Mouse (Mus musculus) cerebellum, adult 18-20 months (tissue): Measurements from ENCODE around the gene Anapc16.
A peak's percentile ranks its signal among the peaks of the same experiment; 100 is the strongest.
"Not testable (repeated sequence)": the region's sequence is repeated elsewhere in the genome, so short reads cannot be mapped to it uniquely, and the experiment has no call there.

Experiments
- DNase-seq, 2 experiments: peaks; one replicate each; pipeline ENCODE4 v3.0.0; 2021

Anapc16 gene

GRCm38 (mm10) chr10:59999057-59999456 lies 3.9 kb downstream of the Anapc16 start:
- no peak for DNase-seq

GRCm38 (mm10) chr10:59997591-59997990 lies 5.3 kb downstream of the Anapc16 start:
- peak; percentile 58 to 72 for DNase-seq

- DNase-seq = no peak
Observed at GRCm38 (mm10) chr10:59995889-59996288, 7.0 kb downstream of the Anapc16 start.

DNA sequence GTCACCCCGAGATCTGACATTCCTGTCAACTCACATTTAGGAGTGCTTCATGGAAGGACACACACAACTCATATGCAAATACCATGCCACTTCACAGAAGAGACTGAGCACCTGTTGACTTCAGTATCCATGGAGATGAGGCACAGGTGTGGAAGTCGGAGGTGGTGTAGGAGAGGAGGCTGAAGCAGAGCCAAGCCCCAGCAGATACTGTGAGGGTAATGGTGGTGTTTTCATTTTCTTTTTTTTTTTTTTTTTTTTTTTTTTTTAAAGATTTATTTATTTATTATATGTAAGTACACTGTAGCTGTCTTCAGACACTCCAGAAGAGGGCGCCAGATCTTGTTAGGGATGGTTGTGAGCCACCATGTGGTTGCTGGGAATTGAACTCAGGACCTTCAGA lies 9.1 kb downstream of the Anapc16 start:
- DNase-seq = not testable (repeated sequence)

- DNase-seq = no peak
Observed at GRCm38 (mm10) chr10:59992024-59992423, 10.9 kb downstream of the Anapc16 start.

GRCm38 (mm10) chr10:59991262-59991880 lies 11.6 kb downstream of the Anapc16 start:
- DNase-seq = no peak

DNA sequence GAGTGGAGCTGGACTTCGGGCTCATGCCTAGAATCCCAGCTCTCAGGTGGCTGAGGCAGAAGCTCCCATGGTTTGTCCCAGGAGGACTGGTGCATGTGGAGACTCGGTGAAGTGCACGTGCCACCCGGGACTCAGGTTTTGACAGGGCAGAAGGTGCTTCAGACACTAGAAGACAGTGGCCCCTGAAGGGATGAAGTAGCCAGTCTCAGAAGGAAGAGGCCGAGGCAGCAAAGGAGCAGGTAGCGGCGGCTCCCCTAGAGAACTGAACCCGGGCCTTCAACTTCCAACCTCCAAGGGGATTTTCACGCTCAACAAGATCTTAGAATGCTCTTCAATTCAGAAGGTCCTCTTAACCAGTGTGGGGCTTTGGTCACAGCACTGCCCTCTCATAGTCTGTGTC lies 12.5 kb downstream of the Anapc16 start:
- DNase-seq = no peak

DNA sequence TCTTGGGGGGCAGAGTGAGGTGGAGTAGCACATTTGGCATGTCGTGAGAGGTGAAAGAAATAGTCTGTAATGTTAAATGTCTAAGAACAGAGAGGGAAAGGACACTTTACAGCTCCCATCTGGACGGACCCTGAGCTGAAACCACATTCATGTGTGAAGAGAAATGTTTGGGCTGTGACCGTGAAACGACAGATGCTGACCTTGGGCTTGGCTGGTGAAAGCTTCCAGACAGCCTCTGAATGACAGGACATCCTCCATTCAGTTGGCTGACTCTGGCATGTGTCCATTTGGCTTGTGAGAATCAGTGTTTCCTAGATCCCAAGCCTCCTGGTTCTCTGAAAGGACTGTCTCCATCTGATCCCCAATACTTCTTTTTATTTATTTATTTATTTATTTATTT lies 14.9 kb downstream of the Anapc16 start:
- no peak for DNase-seq

GRCm38 (mm10) chr10:59982379-59982873 lies 20.5 kb downstream of the Anapc16 start:
- DNase-seq = no peak

DNA sequence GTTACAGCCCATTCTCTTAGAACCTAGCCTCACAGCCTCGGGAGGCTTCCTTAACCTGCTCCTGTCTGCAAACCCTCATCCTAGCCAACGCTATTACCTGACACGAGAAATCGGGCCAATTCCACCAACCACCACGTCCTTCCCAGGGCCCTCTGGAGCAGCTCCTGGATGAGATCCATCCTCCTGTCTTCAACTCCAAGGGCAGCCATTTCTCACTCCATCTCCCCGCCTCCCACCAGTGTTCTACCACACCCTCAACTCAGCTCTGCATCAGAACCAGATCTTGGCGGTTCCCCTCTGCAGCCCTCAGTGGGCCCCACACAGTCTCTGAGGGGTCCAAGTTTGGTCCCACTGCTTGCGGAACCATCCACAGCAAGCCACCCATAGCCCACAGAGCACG lies 21.1 kb downstream of the Anapc16 start:
- DNase-seq = no peak

DNA sequence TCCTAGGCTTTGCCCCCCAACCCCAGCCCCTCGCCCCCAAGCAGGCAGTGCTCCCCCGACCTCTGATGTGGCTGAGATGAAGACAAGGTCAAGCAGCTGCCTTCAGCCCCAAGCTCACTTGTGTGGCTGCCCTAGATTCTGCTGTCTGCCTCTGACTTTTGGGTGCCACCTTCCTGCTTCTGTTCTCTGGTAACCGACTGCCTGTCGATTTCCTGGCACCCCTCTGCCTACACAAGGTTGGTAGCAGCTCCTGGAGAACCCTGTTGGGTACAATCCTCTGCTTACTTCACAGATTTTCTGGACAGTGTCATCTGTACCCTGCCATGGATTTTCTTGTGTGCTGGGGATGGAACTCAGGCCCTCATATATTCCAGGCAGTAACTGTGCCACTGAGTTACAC lies 21.6 kb downstream of the Anapc16 start:
- DNase-seq = no peak

DNA sequence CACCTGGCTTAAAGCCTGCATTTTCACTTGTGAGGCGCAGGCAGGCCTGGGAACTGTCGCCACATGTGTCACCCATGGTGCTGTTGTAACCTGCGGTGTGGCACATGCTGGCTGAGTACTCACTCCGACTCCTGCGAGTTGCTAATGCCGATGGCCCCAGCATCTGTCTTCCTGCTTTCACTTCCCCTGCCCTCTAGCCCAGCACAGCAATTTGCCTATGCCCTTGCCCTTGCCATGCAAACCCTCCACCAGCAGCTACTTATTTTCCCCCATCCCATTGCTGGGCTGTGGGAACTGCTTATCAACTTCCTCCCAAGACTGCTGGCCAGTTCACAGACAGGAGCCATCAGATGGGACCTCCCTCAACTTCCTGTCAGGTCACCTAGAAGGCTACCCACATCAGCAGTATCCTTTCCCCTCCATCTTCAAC lies 22.1 kb downstream of the Anapc16 start:
- no peak for DNase-seq

GRCm38 (mm10) chr10:59978873-59979743 lies 23.8 kb downstream of the Anapc16 start:
- no peak for DNase-seq

DNA sequence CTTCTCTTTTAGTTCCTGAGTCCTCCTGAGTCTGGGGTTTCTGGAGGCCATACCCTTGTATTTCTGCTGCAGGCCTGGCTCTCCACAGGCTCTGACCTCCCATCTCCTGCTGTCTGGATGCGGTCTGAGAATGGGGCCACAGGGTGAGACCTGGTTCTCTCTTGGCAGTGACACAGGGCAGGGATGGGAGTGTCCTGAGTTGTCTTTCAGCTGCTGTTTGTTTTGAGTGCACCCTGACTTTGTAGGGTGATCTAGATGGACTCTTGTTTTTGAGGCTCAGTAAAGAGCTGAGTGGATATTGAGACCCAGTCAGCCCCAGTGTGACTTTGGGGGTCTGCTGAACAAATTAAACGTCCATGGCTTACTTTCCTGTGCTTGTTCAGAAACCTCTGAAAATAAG lies 24.5 kb downstream of the Anapc16 start:
- DNase-seq = no peak

- no peak for DNase-seq
Observed at GRCm38 (mm10) chr10:59977715-59978343, 25.1 kb downstream of the Anapc16 start.

DNA sequence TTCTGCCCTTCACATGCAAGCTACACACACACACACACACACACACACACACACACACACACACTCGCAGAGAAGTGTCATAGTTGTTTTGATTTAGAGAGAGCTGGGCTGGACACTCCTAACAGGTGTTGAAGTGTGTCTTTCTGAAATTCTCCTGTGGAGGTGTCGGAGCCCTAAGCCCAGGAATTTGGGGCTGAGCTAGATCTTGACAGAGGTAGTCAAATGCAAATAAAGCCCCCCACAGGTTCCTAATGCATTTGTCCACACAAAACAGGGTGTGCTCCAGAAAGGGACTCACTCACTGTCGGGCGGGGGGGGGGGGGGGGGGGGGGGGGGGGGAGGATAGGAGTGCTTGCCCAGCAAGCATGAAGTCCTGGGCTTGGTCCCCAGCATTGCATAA lies 25.8 kb downstream of the Anapc16 start:
- no peak for DNase-seq

- DNase-seq = no peak
Observed at GRCm38 (mm10) chr10:59974786-59975185, 28.1 kb downstream of the Anapc16 start.

- peak; percentile 59 to 66 for DNase-seq
Observed at GRCm38 (mm10) chr10:59974191-59974664, 28.7 kb downstream of the Anapc16 start.

- DNase-seq = no peak
Observed at GRCm38 (mm10) chr10:59973400-59973799, 29.5 kb downstream of the Anapc16 start.

DNA sequence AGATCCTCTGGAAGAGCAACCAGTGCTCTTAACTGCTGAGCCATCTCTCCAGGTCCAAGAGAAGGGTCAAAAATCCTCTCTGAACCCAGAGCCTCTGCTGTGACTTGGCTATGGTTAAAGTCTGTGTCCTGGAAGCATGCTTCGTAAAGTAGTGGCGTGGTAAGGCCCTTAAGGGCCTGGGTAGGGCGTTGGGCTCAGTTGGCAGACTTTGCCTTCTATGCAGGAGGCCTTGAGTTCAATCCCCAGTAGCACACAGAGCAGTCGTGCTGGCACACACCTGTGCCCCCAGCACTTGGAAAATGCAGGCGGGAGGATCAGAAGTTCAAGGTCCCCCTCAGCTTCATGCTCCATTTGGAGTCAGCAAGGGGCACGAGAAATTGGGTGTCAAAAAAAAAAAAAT lies 29.9 kb downstream of the Anapc16 start:
- DNase-seq = no peak

- DNase-seq = no peak
Observed at GRCm38 (mm10) chr10:59972534-59972933, 30.4 kb downstream of the Anapc16 start.

DNA sequence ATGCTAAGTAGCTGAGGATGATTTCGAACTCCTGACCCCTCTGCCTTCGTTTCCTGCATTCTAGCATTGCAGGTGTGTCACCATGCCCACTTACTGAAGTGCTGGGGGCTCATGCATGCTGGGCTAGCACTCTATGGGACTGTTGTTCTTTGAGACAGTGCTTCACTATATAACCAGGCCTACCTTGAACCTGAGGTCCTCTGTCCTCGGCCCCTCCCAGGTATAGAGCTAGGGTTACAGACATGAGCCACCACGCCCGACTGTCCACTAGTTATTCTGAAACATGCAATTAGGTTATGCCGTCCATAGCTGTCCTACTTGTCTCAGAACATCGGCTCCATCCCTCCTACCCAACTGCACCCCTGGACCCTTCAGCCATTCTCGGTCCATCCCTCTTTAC lies 31.1 kb downstream of the Anapc16 start:
- DNase-seq = no peak

DNA sequence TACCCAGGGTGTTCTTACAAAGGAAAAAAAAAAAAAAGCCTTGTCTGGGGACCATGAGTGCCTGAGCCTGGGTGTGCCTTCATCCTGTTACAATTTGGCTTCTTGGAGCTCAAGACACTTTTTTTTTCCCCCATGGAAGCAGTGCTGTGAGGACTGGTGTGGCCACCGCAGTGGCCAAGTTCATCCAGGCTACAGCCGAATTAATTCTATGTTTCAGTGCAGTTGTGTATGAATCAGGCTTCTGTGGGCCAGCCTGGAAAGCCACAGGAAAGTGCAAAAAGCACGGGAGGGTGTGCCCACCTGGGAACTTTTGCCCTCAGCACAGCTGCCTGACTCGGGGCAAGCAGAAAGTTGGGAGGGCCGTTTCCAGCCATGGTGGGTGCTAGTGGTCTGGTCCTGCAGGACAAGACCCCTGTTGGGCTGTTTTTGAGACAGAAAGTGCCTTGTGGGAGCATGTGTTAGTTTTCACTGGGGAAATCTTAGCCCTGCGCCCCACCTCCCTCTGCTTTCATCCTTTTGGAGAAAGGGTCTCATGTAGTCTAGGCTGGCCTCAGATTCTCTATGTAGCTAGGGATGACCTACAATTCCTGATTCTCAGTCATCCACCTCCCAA lies 32.4 kb downstream of the Anapc16 start:
- DNase-seq = peak in 1 of 2 experiments; percentile 49
